Mouse (Mus musculus): ENCODE measurements around the gene Skap2. TPM values are rescaled to one million over a fixed set of nuclear protein-coding genes. Genes with fewer than 3 reads are reported as not detected.

Gene Skap2
- polyA plus RNA-seq (2015; fragmentation: Nextera tagmentation; extraction: Ambion mirVana), result 14.2 and 14.8 TPM in 2 replicates

- H3K9me3 ChIP-seq, result no peaks in the 10 kb centered on the region
- peak; percentile 97 for ATAC-seq (ENCODE audit: low FRiP score, low read depth)
- H3K27ac ChIP-seq, result no peak within 1 kb of the TSS
- H3K4me1 ChIP-seq, result peaks cover 10% of the 10 kb centered on the region
- peaks cover 40% of the 10 kb centered on the region for H3K27me3 ChIP-seq
- peak within 1 kb of the TSS; percentile 56 for H3K9ac ChIP-seq
- H3K4me2 ChIP-seq (replicated peaks), result peak within 1 kb of the TSS; percentile 81
- H3K4me3 ChIP-seq, result peak within 1 kb of the TSS; percentile 63
- WGBS, result 1% methylated on average over 51 of the region's 51 CpGs
- H3K36me3 ChIP-seq, result no peaks in the 10 kb centered on the region
These were observed at the start of gene Skap2 for GRCm38 (mm10) chr6:52012409-52013244. Gene Skap2, minus strand, starts transcription at chr6:52012549.

GRCm38 (mm10) chr6:52058899-52059448 lies 46.6 kb upstream of the Skap2 start:
- 67% methylated on average over 10 of the region's 10 CpGs for WGBS

GRCm38 (mm10) chr6:52058120-52058519 lies 45.8 kb upstream of the Skap2 start:
- 77% methylated on average over 5 of the region's 5 CpGs for WGBS
- Histone ChIP-seq H3K9ac (no peak overlapping the region), H3K4me3 (no peak overlapping the region), H3K27me3 (peaks cover 61% of the 10 kb centered on the region), H3K27ac (no peak overlapping the region), H3K9me3 (no peaks in the 10 kb centered on the region), H3K36me3 (no peaks in the 10 kb centered on the region), H3K4me1 (peaks cover 29% of the 10 kb centered on the region), H3K4me2 (replicated peaks) (no peak overlapping the region)
- no peak for ATAC-seq (ENCODE audit: low FRiP score, low read depth)

More at GRCm38 (mm10) chr6:52058899-52059448, 46.6 kb upstream of the Skap2 start:
- Histone ChIP-seq H3K4me2 (replicated peaks) (no peak overlapping the region), H3K27ac (no peak overlapping the region), H3K36me3 (no peaks in the 10 kb centered on the region), H3K9ac (no peak overlapping the region), H3K9me3 (no peaks in the 10 kb centered on the region), H3K4me1 (peaks cover 23% of the 10 kb centered on the region), H3K27me3 (peaks cover 61% of the 10 kb centered on the region), H3K4me3 (no peak overlapping the region)
- ATAC-seq (ENCODE audit: low FRiP score, low read depth), result no peak

GRCm38 (mm10) chr6:52053567-52054561 lies 41.5 kb upstream of the Skap2 start:
- ATAC-seq (ENCODE audit: low FRiP score, low read depth), result peak; percentile 79; the same call in 1 of the 2 replicates
- WGBS, result 17% methylated on average over 15 of the region's 15 CpGs
- Histone ChIP-seq H3K27ac (no peak overlapping the region), H3K9ac (no peak overlapping the region), H3K4me2 (replicated peaks) (peak overlapping the region; percentile 21), H3K4me3 (no peak overlapping the region), H3K27me3 (peaks cover 63% of the 10 kb centered on the region), H3K36me3 (no peaks in the 10 kb centered on the region), H3K4me1 (peaks cover 37% of the 10 kb centered on the region), H3K9me3 (no peaks in the 10 kb centered on the region)

- 44% methylated on average over 12 of the region's 12 CpGs for WGBS
- Histone ChIP-seq H3K27ac (no peak overlapping the region), H3K9ac (no peak overlapping the region)
These were observed 37.7 kb upstream of the Skap2 start for GRCm38 (mm10) chr6:52050062-52050461.

GRCm38 (mm10) chr6:52045517-52045916 lies 33.2 kb upstream of the Skap2 start:
- Histone ChIP-seq H3K27me3 (peaks cover 24% of the 10 kb centered on the region; the same call in 1 of the 2 replicates), H3K4me2 (replicated peaks) (no peak overlapping the region), H3K9me3 (no peaks in the 10 kb centered on the region), H3K4me1 (peaks cover 7% of the 10 kb centered on the region; the same call in 1 of the 2 replicates), H3K4me3 (no peak overlapping the region), H3K36me3 (no peaks in the 10 kb centered on the region), H3K27ac (no peak overlapping the region), H3K9ac (no peak overlapping the region)
- 61% methylated on average over 5 of the region's 5 CpGs for WGBS
- ATAC-seq (ENCODE audit: low FRiP score, low read depth), result no peak

More at GRCm38 (mm10) chr6:52050062-52050461, 37.7 kb upstream of the Skap2 start:
- Histone ChIP-seq H3K36me3 (no peaks in the 10 kb centered on the region), H3K9me3 (no peaks in the 10 kb centered on the region), H3K4me2 (replicated peaks) (no peak overlapping the region), H3K4me3 (no peak overlapping the region), H3K4me1 (peaks cover 26% of the 10 kb centered on the region), H3K27me3 (peaks cover 41% of the 10 kb centered on the region)
- ATAC-seq (ENCODE audit: low FRiP score, low read depth), result no peak

GRCm38 (mm10) chr6:52036077-52036476 lies 23.7 kb upstream of the Skap2 start:
- Histone ChIP-seq H3K4me2 (replicated peaks) (no peak overlapping the region), H3K9me3 (peaks cover 4% of the 10 kb centered on the region; the same call in 1 of the 2 replicates), H3K27ac (no peak overlapping the region), H3K4me1 (peaks cover 4% of the 10 kb centered on the region; the same call in 1 of the 2 replicates), H3K9ac (no peak overlapping the region), H3K4me3 (no peak overlapping the region), H3K27me3 (no peaks in the 10 kb centered on the region), H3K36me3 (no peaks in the 10 kb centered on the region)
- WGBS, result 89% methylated on average over 4 of the region's 4 CpGs
- ATAC-seq (ENCODE audit: low FRiP score, low read depth), result no peak

GRCm38 (mm10) chr6:52031181-52031580 lies 18.8 kb upstream of the Skap2 start:
- H3K36me3 ChIP-seq, result no peaks in the 10 kb centered on the region
- no peak overlapping the region for H3K9ac ChIP-seq
- no peak overlapping the region for H3K27ac ChIP-seq
- H3K4me2 ChIP-seq (replicated peaks), result no peak overlapping the region
- H3K9me3 ChIP-seq, result peaks cover 8% of the 10 kb centered on the region; the same call in 1 of the 2 replicates
- ATAC-seq (ENCODE audit: low FRiP score, low read depth), result no peak
- H3K4me3 ChIP-seq, result no peak overlapping the region
- 26% methylated on average over 7 of the region's 7 CpGs for WGBS
- no peaks in the 10 kb centered on the region for H3K27me3 ChIP-seq
- peaks cover 4% of the 10 kb centered on the region; the same call in 1 of the 2 replicates for H3K4me1 ChIP-seq

- WGBS, result 89% methylated on average over 7 of the region's 7 CpGs
- no peak for ATAC-seq (ENCODE audit: low FRiP score, low read depth)
- H3K27ac ChIP-seq, result no peak overlapping the region
- H3K4me2 ChIP-seq (replicated peaks), result no peak overlapping the region
- no peak overlapping the region for H3K4me3 ChIP-seq
- no peaks in the 10 kb centered on the region for H3K27me3 ChIP-seq
- peaks cover 4% of the 10 kb centered on the region; the same call in 1 of the 2 replicates for H3K9me3 ChIP-seq
- peaks cover 4% of the 10 kb centered on the region; the same call in 1 of the 2 replicates for H3K4me1 ChIP-seq
- H3K9ac ChIP-seq, result no peak overlapping the region
- no peaks in the 10 kb centered on the region for H3K36me3 ChIP-seq
These were observed 15.8 kb upstream of the Skap2 start for GRCm38 (mm10) chr6:52028131-52028530.

GRCm38 (mm10) chr6:52027181-52027580 lies 14.8 kb upstream of the Skap2 start:
- Histone ChIP-seq H3K27me3 (no peaks in the 10 kb centered on the region), H3K4me2 (replicated peaks) (no peak overlapping the region), H3K4me3 (no peak overlapping the region), H3K9me3 (peaks cover 4% of the 10 kb centered on the region; the same call in 1 of the 2 replicates), H3K9ac (no peak overlapping the region), H3K27ac (no peak overlapping the region), H3K4me1 (peaks cover 4% of the 10 kb centered on the region; the same call in 1 of the 2 replicates), H3K36me3 (no peaks in the 10 kb centered on the region)
- WGBS, result 82% methylated on average over 4 of the region's 4 CpGs
- ATAC-seq (ENCODE audit: low FRiP score, low read depth), result no peak

GRCm38 (mm10) chr6:52026281-52026680 lies 13.9 kb upstream of the Skap2 start:
- ATAC-seq (ENCODE audit: low FRiP score, low read depth), result no peak
- no peak overlapping the region for H3K27ac ChIP-seq
- no peak overlapping the region for H3K9ac ChIP-seq
- no peak overlapping the region for H3K4me2 ChIP-seq (replicated peaks)
- peaks cover 2% of the 10 kb centered on the region; the same call in 1 of the 2 replicates for H3K4me1 ChIP-seq
- no peak overlapping the region for H3K4me3 ChIP-seq
- no peaks in the 10 kb centered on the region for H3K27me3 ChIP-seq
- no peaks in the 10 kb centered on the region for H3K36me3 ChIP-seq
- peaks cover 4% of the 10 kb centered on the region; the same call in 1 of the 2 replicates for H3K9me3 ChIP-seq
- 82% methylated on average over 11 of the region's 11 CpGs for WGBS

Data from limb, embryonic 13.5 days (tissue).